Mouse (Mus musculus) heart, embryonic 11.5 days (tissue): ENCODE measurements at regions not wholly inside any gene's neighbourhood (a gene's known extent, or its start where the extent isn't known, plus 50 kb on each side); places are given as distances from the start of the nearest gene placed in this dataset.

Source experiments
- ATAC-seq: fragments of 200-750 bp; cut with Nextera tagmentation; replicated peaks from 2 replicates; pipeline ENCODE4 v1.8.0; 2017; ENCODE audit warnings: moderate library complexity; ENCODE audit not compliant: insufficient number of reproducible peaks, low FRiP score, low TSS enrichment
- H3K27ac ChIP-seq: fragments of 300-500 bp; sonication (generic); 2 replicates; pipeline ENCODE4 v1.5.1; 2014; ENCODE audit warnings: mild to moderate bottlenecking, low read depth, low read length
- H3K27me3 ChIP-seq: fragments of 300-500 bp; sonication (generic); 2 replicates; pipeline ENCODE4 v1.6.1; 2014; ENCODE audit warnings: mild to moderate bottlenecking, low read length, mixed read lengths; ENCODE audit not compliant: control insufficient read depth, insufficient read depth
- H3K36me3 ChIP-seq: fragments of 300-500 bp; sonication (generic); 2 replicates; pipeline ENCODE4 v1.6.1; 2014; ENCODE audit warnings: mild to moderate bottlenecking, low read length, moderate library complexity, mixed read lengths; ENCODE audit not compliant: control insufficient read depth, insufficient read depth
- H3K4me1 ChIP-seq: fragments of 300-500 bp; sonication (generic); 2 replicates; pipeline ENCODE4 v1.6.1; 2014; ENCODE audit warnings: low read length; ENCODE audit not compliant: control insufficient read depth, insufficient read depth
- H3K4me2 ChIP-seq: fragments of 300-500 bp; sonication (generic); 2 replicates; pipeline ENCODE4 v1.6.1; 2014; ENCODE audit warnings: mild to moderate bottlenecking, moderate library complexity
- H3K4me3 ChIP-seq: fragments of 300-500 bp; sonication (generic); 2 replicates; pipeline ENCODE4 v1.5.1; 2014; ENCODE audit warnings: low read depth, low read length
- H3K9ac ChIP-seq: fragments of 300-500 bp; sonication (generic); 2 replicates; pipeline ENCODE4 v1.6.1; 2014; ENCODE audit warnings: mild to moderate bottlenecking, low read depth, low read length, moderate library complexity
- H3K9me3 ChIP-seq: fragments of 300-500 bp; sonication (generic); replicated peaks from 2 replicates; pipeline ENCODE4 v1.6.1; 2016; ENCODE audit warnings: low read length; ENCODE audit not compliant: control insufficient read depth
- WGBS: fragments of 180-500 bp; shearing (Covaris S2); extraction: QIAGEN DNeasy Blood & Tissue Kit; methylation state at CpG from one replicate; pipeline ENCODE4 v1.1.7; 2014; ENCODE audit not compliant: insufficient replicate concordance; 5-methylcytosine and 5-hydroxymethylcytosine counted together

- no peak overlapping the region for H3K27ac ChIP-seq
- no peak overlapping the region for H3K4me2 ChIP-seq
- no peak for ATAC-seq
- H3K36me3 ChIP-seq: no peaks in the 10 kb centered on the region
- H3K4me1 ChIP-seq: no peaks in the 10 kb centered on the region
- no peaks in the 10 kb centered on the region for H3K27me3 ChIP-seq
- 60% methylated on average over 6 of the region's 6 CpGs for WGBS
- H3K9ac ChIP-seq: no peak overlapping the region
- no peaks in the 10 kb centered on the region for H3K9me3 ChIP-seq
- H3K4me3 ChIP-seq: no peak overlapping the region
Measured at GRCm38 (mm10) chr6:94761341-94761740, 61.4 kb upstream of the Lrig1 start.

DNA sequence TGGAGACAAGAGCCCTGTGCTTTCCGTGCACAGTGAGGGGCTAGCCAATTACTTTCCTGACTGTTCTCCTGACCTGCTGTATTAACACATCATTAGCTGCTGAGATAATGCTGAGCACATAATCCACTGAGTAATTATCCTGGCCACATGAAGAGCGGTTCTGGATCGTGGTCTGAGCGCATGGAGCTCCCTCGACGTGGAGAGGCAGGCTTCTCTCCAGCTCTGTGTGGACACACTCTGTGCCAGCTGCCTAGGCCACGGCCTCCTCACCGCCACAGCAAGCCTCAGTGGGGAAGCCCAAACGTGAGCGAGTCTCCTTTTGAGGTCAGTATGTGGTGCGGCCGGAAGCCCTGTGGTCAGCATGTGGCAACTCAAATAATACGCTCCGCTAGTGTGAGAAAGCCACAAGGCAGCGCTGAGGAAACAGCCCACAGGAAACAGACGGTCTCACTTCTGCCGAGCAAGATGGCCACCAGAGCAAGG, 60.7 kb upstream of the Lrig1 start:
- H3K27ac ChIP-seq: no peak overlapping the region
- ATAC-seq: no peak; the same call in 1 of the 2 replicates

GRCm38 (mm10) chr6:94759649-94760048, 59.7 kb upstream of the Lrig1 start:
- ATAC-seq: no peak
- Histone ChIP-seq H3K4me1 (no peaks in the 10 kb centered on the region), H3K27ac (no peak overlapping the region), H3K9ac (no peak overlapping the region), H3K4me2 (no peak overlapping the region), H3K36me3 (no peaks in the 10 kb centered on the region), H3K4me3 (no peak overlapping the region), H3K27me3 (no peaks in the 10 kb centered on the region), H3K9me3 (no peaks in the 10 kb centered on the region)
- WGBS: 85% methylated on average over 1 of the region's 1 CpGs

More for the DNA sequence above, 60.7 kb upstream of the Lrig1 start:
- Histone ChIP-seq H3K9ac (no peak overlapping the region), H3K27me3 (no peaks in the 10 kb centered on the region), H3K36me3 (no peaks in the 10 kb centered on the region), H3K4me3 (no peak overlapping the region), H3K4me1 (no peaks in the 10 kb centered on the region), H3K4me2 (no peak overlapping the region), H3K9me3 (no peaks in the 10 kb centered on the region)
- WGBS: 66% methylated on average over 17 of the region's 17 CpGs

DNA sequence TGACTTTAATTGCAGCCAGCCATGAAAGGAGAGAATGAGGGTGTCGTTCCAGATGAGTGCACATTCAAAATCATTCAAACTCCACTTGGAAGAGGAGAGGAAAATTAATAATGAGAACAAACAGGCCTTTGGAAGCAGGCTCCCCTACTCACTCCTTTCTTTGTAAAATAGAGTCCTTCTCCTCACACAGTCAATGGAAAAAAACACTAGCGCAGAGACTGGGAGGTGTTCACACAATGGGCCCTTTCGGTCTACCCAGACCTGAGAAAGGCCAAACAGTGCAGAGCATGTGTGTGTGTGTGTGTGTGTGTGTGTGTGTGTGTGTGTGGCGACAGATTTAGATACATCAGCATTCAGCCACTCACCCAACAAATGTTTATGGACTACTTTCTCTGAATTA, 56.0 kb upstream of the Lrig1 start:
- ATAC-seq: no peak
- H3K9me3 ChIP-seq: no peaks in the 10 kb centered on the region
- no peaks in the 10 kb centered on the region for H3K27me3 ChIP-seq
- no peaks in the 10 kb centered on the region for H3K36me3 ChIP-seq
- H3K4me3 ChIP-seq: no peak overlapping the region
- H3K4me1 ChIP-seq: no peaks in the 10 kb centered on the region
- no peak overlapping the region for H3K27ac ChIP-seq
- 76% methylated on average over 4 of the region's 4 CpGs for WGBS
- H3K9ac ChIP-seq: no peak overlapping the region
- H3K4me2 ChIP-seq: no peak overlapping the region

- H3K36me3 ChIP-seq: no peaks in the 10 kb centered on the region
- H3K9me3 ChIP-seq: no peaks in the 10 kb centered on the region
- ATAC-seq: no peak
- H3K27ac ChIP-seq: no peak overlapping the region
- no peak overlapping the region for H3K4me2 ChIP-seq
- H3K9ac ChIP-seq: no peak overlapping the region
- H3K27me3 ChIP-seq: no peaks in the 10 kb centered on the region
- 66% methylated on average over 13 of the region's 13 CpGs for WGBS
- no peaks in the 10 kb centered on the region for H3K4me1 ChIP-seq
- H3K4me3 ChIP-seq: no peak overlapping the region
Measured at GRCm38 (mm10) chr6:94755297-94755831, 55.4 kb upstream of the Lrig1 start.

DNA sequence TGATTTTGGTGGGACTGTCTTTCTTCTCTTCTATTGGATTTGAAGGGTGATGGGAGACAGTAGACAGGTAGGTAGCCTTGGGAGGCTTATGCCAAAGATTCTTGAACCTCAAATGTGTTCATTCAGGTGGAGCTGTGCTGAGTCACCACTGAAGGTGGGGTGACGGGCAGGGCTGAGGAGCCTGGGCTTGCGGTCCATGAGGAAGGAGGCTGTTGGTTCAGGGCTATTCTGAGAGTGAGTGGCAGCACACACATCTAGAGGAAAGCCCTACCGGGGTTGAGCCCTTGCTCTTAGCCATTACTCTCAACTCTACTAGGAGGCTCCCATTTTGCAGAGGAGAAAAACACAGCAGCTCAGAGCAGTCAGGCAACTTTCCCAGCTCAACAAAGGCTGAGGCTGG, 54.6 kb upstream of the Lrig1 start:
- no peak overlapping the region for H3K4me3 ChIP-seq
- 85% methylated on average over 3 of the region's 3 CpGs for WGBS
- H3K4me1 ChIP-seq: no peaks in the 10 kb centered on the region
- H3K27ac ChIP-seq: no peak overlapping the region
- no peak overlapping the region for H3K4me2 ChIP-seq
- no peak for ATAC-seq
- no peaks in the 10 kb centered on the region for H3K27me3 ChIP-seq
- no peak overlapping the region for H3K9ac ChIP-seq
- no peaks in the 10 kb centered on the region for H3K9me3 ChIP-seq
- no peaks in the 10 kb centered on the region for H3K36me3 ChIP-seq

DNA sequence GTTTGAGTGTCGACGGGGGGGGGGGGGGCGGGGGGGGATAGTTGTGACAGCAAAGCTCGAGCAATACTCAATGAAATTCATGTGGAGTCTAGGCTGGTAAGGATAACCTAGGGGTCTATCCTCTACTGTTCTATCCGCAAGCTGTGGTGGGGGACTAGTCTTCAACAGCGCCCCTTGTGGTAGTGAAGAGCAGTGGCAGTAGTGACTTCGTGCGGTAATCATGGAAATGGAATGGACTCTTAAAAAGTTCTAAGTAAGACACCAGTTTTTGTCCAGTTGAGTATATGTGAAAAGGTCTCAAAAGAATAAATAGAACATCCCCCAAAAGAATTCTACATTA, 51.1 kb upstream of the Lrig1 start:
- Histone ChIP-seq H3K9me3 (no peaks in the 10 kb centered on the region), H3K27ac (no peak overlapping the region), H3K4me3 (no peak overlapping the region), H3K4me2 (no peak overlapping the region), H3K36me3 (no peaks in the 10 kb centered on the region), H3K4me1 (no peaks in the 10 kb centered on the region), H3K27me3 (no peaks in the 10 kb centered on the region), H3K9ac (no peak overlapping the region)
- no peak for ATAC-seq
- 25% methylated on average over 8 of the region's 8 CpGs for whole genome bisulfite sequencing

GRCm38 (mm10) chr6:94750228-94751100, 50.5 kb upstream of the Lrig1 start:
- Histone ChIP-seq H3K4me2 (no peak overlapping the region), H3K27me3 (no peaks in the 10 kb centered on the region), H3K4me1 (no peaks in the 10 kb centered on the region), H3K4me3 (no peak overlapping the region), H3K27ac (no peak overlapping the region), H3K36me3 (no peaks in the 10 kb centered on the region), H3K9me3 (no peaks in the 10 kb centered on the region), H3K9ac (no peak overlapping the region)
- WGBS: 24% methylated on average over 13 of the region's 13 CpGs
- no peak for ATAC-seq
